Mouse (Mus musculus): Measurements from ENCODE around the gene Rab24. TPM values are rescaled to one million over a fixed set of nuclear protein-coding genes. Genes with fewer than 3 reads are reported as not detected.

Gene Rab24
- total RNA-seq, 4 experiments from 2014 or later, result 74.1 to 86.1 (median 81.0) TPM

GRCm38 (mm10) chr13:55329109-55329682, 7.5 kb upstream of the Rab24 start:
- no peak for DNase-seq (ENCODE audit: low spot score in 2 of 2)

- DNase-seq (ENCODE audit: low spot score in 2 of 2), result no peak
Observed at GRCm38 (mm10) chr13:55328641-55329040, 6.9 kb upstream of the Rab24 start.

GRCm38 (mm10) chr13:55328171-55328570, 6.4 kb upstream of the Rab24 start:
- no peak for DNase-seq (ENCODE audit: low spot score in 2 of 2)

- DNase-seq (ENCODE audit: low spot score in 2 of 2), result peak; percentile 73 to 92
Observed at GRCm38 (mm10) chr13:55327633-55328032, 5.9 kb upstream of the Rab24 start.

- DNase-seq (ENCODE audit: low spot score in 2 of 2), result no peak
Observed at GRCm38 (mm10) chr13:55327169-55327568, 5.4 kb upstream of the Rab24 start.

- peak in 1 of 2 experiments; percentile 54 for DNase-seq (ENCODE audit: low spot score in 2 of 2)
Observed at GRCm38 (mm10) chr13:55325596-55325995, 3.9 kb upstream of the Rab24 start.

- DNase-seq (ENCODE audit: low spot score in 2 of 2), result no peak
Observed at GRCm38 (mm10) chr13:55322130-55322825, 532 bp upstream of the Rab24 start.

GRCm38 (mm10) chr13:55319931-55320533, 1.7 kb downstream of the Rab24 start, which contains the start of gene Prelid1:
Gene Prelid1, plus strand, starts transcription at chr13:55320500.
- peak in 1 of 2 experiments; percentile 21 for DNase-seq (ENCODE audit: low spot score in 2 of 2)

GRCm38 (mm10) chr13:55318351-55318750, 3.4 kb downstream of the Rab24 start:
- DNase-seq (ENCODE audit: low spot score in 2 of 2), result no peak

GRCm38 (mm10) chr13:55314891-55315412, 6.8 kb downstream of the Rab24 start:
- DNase-seq (ENCODE audit: low spot score in 2 of 2), result no peak

GRCm38 (mm10) chr13:55313051-55313450, 8.7 kb downstream of the Rab24 start:
- no peak for DNase-seq (ENCODE audit: low spot score in 2 of 2)

- DNase-seq (ENCODE audit: low spot score in 2 of 2), result peak in 1 of 2 experiments; percentile 42
Observed at GRCm38 (mm10) chr13:55312028-55312630, 9.6 kb downstream of the Rab24 start.

- no peak for DNase-seq (ENCODE audit: low spot score in 2 of 2)
Observed at GRCm38 (mm10) chr13:55300913-55301312, 20.8 kb downstream of the Rab24 start.

GRCm38 (mm10) chr13:55296760-55297159, 25.0 kb downstream of the Rab24 start:
- no peak for DNase-seq (ENCODE audit: low spot score in 2 of 2)

GRCm38 (mm10) chr13:55288854-55289253, 32.9 kb downstream of the Rab24 start:
- no peak for DNase-seq (ENCODE audit: low spot score in 2 of 2)

- no peak for DNase-seq (ENCODE audit: low spot score in 2 of 2)
Observed at GRCm38 (mm10) chr13:55277646-55278045, 44.1 kb downstream of the Rab24 start.

- DNase-seq (ENCODE audit: low spot score in 2 of 2), result no peak
Observed at GRCm38 (mm10) chr13:55277203-55277602, 44.5 kb downstream of the Rab24 start.

Other genes with a start within 250 kb of the Rab24 start
- gene Uimc1, start 221.6 kb downstream of the Rab24 start, total RNA-seq (2022), result 10 to 100 TPM; 20.3 to 24.7 (median 23.3) TPM
- 10 to 100 TPM; 41.9 to 46.2 (median 42.5) TPM for gene Zfp346, start 216.6 kb downstream of the Rab24 start, total RNA-seq (2022)
- gene Gm17617, start 188.4 kb downstream of the Rab24 start, total RNA-seq (2022), result not detected
- under 1 TPM; 0.21 to 0.70 (median 0.58) TPM for gene Fgfr4, start 169.3 kb downstream of the Rab24 start, total RNA-seq (2022)
- gene Nsd1, start 112.2 kb downstream of the Rab24 start, total RNA-seq (2022), result 100 to 1,000 TPM; 108 to 137 (median 123) TPM
- 100 to 1,000 TPM; 163 to 176 (median 166) TPM for gene Prelid1, start 1.4 kb downstream of the Rab24 start, total RNA-seq (2022)
- 1 to 10 TPM in 2 of 4 experiments, under 1 TPM in 2; 0.65 to 1.6 (median 0.97) TPM for gene Mxd3, start 7.9 kb upstream of the Rab24 start, total RNA-seq (2022)
- gene Lman2, start 40.8 kb upstream of the Rab24 start, total RNA-seq (2022), result 10 to 100 TPM; 47.2 to 56.7 (median 49.1) TPM
- gene Rgs14, start 47.8 kb upstream of the Rab24 start, total RNA-seq (2022), result 10 to 100 TPM; 54.2 to 59.0 (median 55.0) TPM
- gene Slc34a1, start 76.2 kb upstream of the Rab24 start, total RNA-seq (2022), result under 1 TPM in 2 of 4 experiments, not detected in 2; 0.16 to 0.17 TPM
- not detected for gene Pfn3, start 93.3 kb upstream of the Rab24 start, total RNA-seq (2022)
- under 1 TPM; 0.39 to 0.98 (median 0.75) TPM for gene F12, start 104.8 kb upstream of the Rab24 start, total RNA-seq (2022)
- gene Grk6, start 123.1 kb upstream of the Rab24 start, total RNA-seq (2022), result 10 to 100 TPM; 60.0 to 65.3 (median 61.9) TPM
- gene Prr7, start 142.3 kb upstream of the Rab24 start, total RNA-seq (2022), result 10 to 100 TPM; 50.8 to 62.7 (median 59.7) TPM
- 100 to 1,000 TPM; 216 to 253 (median 234) TPM for gene Dbn1, start 166.2 kb upstream of the Rab24 start, total RNA-seq (2022)
- 10 to 100 TPM; 78.3 to 93.8 (median 85.9) TPM for gene Pdlim7, start 191.7 kb upstream of the Rab24 start, total RNA-seq (2022)
- gene Dok3, start 207.3 kb upstream of the Rab24 start, total RNA-seq (2022), result 1 to 10 TPM; 3.7 to 6.3 (median 5.2) TPM
- gene Ddx41, start 214.7 kb upstream of the Rab24 start, total RNA-seq (2022), result 10 to 100 TPM; 44.5 to 55.2 (median 48.2) TPM
- gene Fam193b, start 249.2 kb upstream of the Rab24 start, total RNA-seq (2022), result 10 to 100 TPM; 73.2 to 80.1 (median 73.8) TPM

All from left cerebral cortex, adult 8-10 months (tissue).